Comparison of ENCODE assay signal across 7 mouse cellular contexts in genomic region chr16:33058656-33059055, GRCm38 (mm10). TPM values are rescaled to one million over a fixed set of nuclear protein-coding genes. Genes with fewer than 3 reads are reported as not detected.
DNase-seq lines count a peak whose midpoint lies in the region; ATAC-seq and TF ChIP-seq lines count a peak whose summit lies in the region.
"Not testable (repeated sequence)": the region's sequence is repeated elsewhere in the genome, so short reads cannot be mapped to it uniquely, and the experiment has no call there.

No protein-coding gene starts in this region.

- H3K4me1 ChIP-seq in G1E (ENCODE audit: insufficient read depth, low read depth, low read length): peaks cover 58% of the 10 kb centered on the region
- not testable (repeated sequence) for H3K4me1 ChIP-seq in embryonic fibroblast, embryonic 13.5 days (ENCODE audit: control insufficient read depth, insufficient read depth, low read length); intestine, postnatal 0 days (replicated peaks; ENCODE audit: control insufficient read depth, insufficient read depth, low read length); kidney, postnatal 0 days (replicated peaks; ENCODE audit: insufficient read depth, low read length)
- peaks cover 13% of the 10 kb centered on the region for H3K4me1 ChIP-seq in heart, embryonic 11.5 days (ENCODE audit: control insufficient read depth, insufficient read depth, low read length)
- peaks cover 47% of the 10 kb centered on the region for H3K4me1 ChIP-seq in liver, embryonic 15.5 days (replicated peaks)
- H3K4me1 ChIP-seq in midbrain, embryonic 13.5 days (replicated peaks): peaks cover 39% of the 10 kb centered on the region

- not testable (repeated sequence) for H3K9me3 ChIP-seq in G1E (replicated peaks); heart, embryonic 11.5 days (replicated peaks; ENCODE audit: control insufficient read depth, low read length); intestine, postnatal 0 days (ENCODE audit: control insufficient read depth); kidney, postnatal 0 days (replicated peaks; ENCODE audit: low read length); liver, embryonic 15.5 days (replicated peaks); midbrain, embryonic 13.5 days

- 91% methylated on average over 9 of the region's 9 CpGs for WGBS in heart, embryonic 11.5 days (ENCODE audit: insufficient replicate concordance)
- WGBS in intestine, postnatal 0 days: 74% methylated on average over 9 of the region's 9 CpGs
- WGBS in kidney, postnatal 0 days: 81% methylated on average over 9 of the region's 9 CpGs
- WGBS in liver, embryonic 15.5 days (ENCODE audit: insufficient replicate concordance): 79% methylated on average over 9 of the region's 9 CpGs
- WGBS in midbrain, embryonic 13.5 days: 93% methylated on average over 9 of the region's 9 CpGs

- H3K27me3 ChIP-seq in G1E (ENCODE audit: insufficient read depth, low read length); heart, embryonic 11.5 days (ENCODE audit: control insufficient read depth, insufficient read depth, low read length); intestine, postnatal 0 days (replicated peaks; ENCODE audit: control insufficient read depth, insufficient read depth, low read length); kidney, postnatal 0 days (ENCODE audit: insufficient read depth, low read length); liver, embryonic 15.5 days; midbrain, embryonic 13.5 days: not testable (repeated sequence)

- DNase-seq in G1E (ENCODE audit: low spot score); kidney, postnatal 0 days (ENCODE audit: low spot score): not testable (repeated sequence)

- not testable (repeated sequence) for H3K9ac ChIP-seq in heart, embryonic 11.5 days (ENCODE audit: low read depth, low read length); intestine, postnatal 0 days (ENCODE audit: low read depth, low read length); liver, embryonic 15.5 days; midbrain, embryonic 13.5 days (replicated peaks)
- 0 out of 2 replicates have a peak overlapping the region, but pooled peaks have one; percentile 44 for H3K9ac ChIP-seq in kidney, postnatal 0 days (ENCODE audit: low read depth, low read length)

- not testable (repeated sequence) for ATAC-seq in G1E (ENCODE audit: extremely low read depth, insufficient number of reproducible peaks, low FRiP score, poor library complexity, severe bottlenecking); heart, embryonic 11.5 days (replicated peaks; ENCODE audit: insufficient number of reproducible peaks, low FRiP score, low TSS enrichment); intestine, postnatal 0 days; kidney, postnatal 0 days (replicated peaks; ENCODE audit: low FRiP score, low read depth); liver, embryonic 15.5 days (ENCODE audit: insufficient read depth); midbrain, embryonic 13.5 days

- peaks cover 35% of the 10 kb centered on the region for H3K36me3 ChIP-seq in G1E (replicated peaks)
- H3K36me3 ChIP-seq in heart, embryonic 11.5 days (ENCODE audit: control insufficient read depth, insufficient read depth, low read length): peaks cover 21% of the 10 kb centered on the region
- peaks cover 28% of the 10 kb centered on the region for H3K36me3 ChIP-seq in intestine, postnatal 0 days (ENCODE audit: control insufficient read depth, insufficient read depth)
- peaks cover 24% of the 10 kb centered on the region for H3K36me3 ChIP-seq in kidney, postnatal 0 days (ENCODE audit: insufficient read depth, low read length)
- peaks cover 33% of the 10 kb centered on the region for H3K36me3 ChIP-seq in liver, embryonic 15.5 days (replicated peaks)
- peaks cover 30% of the 10 kb centered on the region for H3K36me3 ChIP-seq in midbrain, embryonic 13.5 days

- H3K4me3 ChIP-seq in G1E (ENCODE audit: low read depth, low read length): peak overlapping the region; percentile 95
- H3K4me3 ChIP-seq in embryonic fibroblast, embryonic 13.5 days (ENCODE audit: insufficient read depth, low read length): peak overlapping the region; percentile 83
- peak overlapping the region; percentile 94; the same call in 1 of the 2 replicates for H3K4me3 ChIP-seq in heart, embryonic 11.5 days (ENCODE audit: low read depth, low read length)
- H3K4me3 ChIP-seq in intestine, postnatal 0 days (ENCODE audit: low read depth, low read length); kidney, postnatal 0 days (replicated peaks; ENCODE audit: low read depth, low read length): not testable (repeated sequence)
- H3K4me3 ChIP-seq in liver, embryonic 15.5 days (replicated peaks): peak overlapping the region; percentile 85; the same call in 1 of the 2 replicates
- peak overlapping the region; percentile 95; the same call in 1 of the 2 replicates for H3K4me3 ChIP-seq in midbrain, embryonic 13.5 days (replicated peaks)

- not testable (repeated sequence) for TF ChIP-seq CTCF in G1E (IDR thresholded peaks at IDR 0.05; ENCODE audit: low read depth, low read length); embryonic fibroblast, embryonic 13.5 days (IDR thresholded peaks at IDR 0.05; ENCODE audit: borderline replicate concordance, insufficient read depth, low read length); intestine, postnatal 0 days (IDR thresholded peaks at IDR 0.05; ENCODE audit: low read depth); kidney, postnatal 0 days (IDR thresholded peaks at IDR 0.05; ENCODE audit: low read depth)

- TF ChIP-seq POLR2A in embryonic fibroblast, embryonic 13.5 days (IDR thresholded peaks at IDR 0.05; ENCODE audit: low read depth, low read length): not testable (repeated sequence)

- not testable (repeated sequence) for H3K27ac ChIP-seq in embryonic fibroblast, embryonic 13.5 days (ENCODE audit: insufficient read depth, low read length); heart, embryonic 11.5 days (ENCODE audit: low read depth, low read length); kidney, postnatal 0 days; liver, embryonic 15.5 days (replicated peaks); midbrain, embryonic 13.5 days
- H3K27ac ChIP-seq in intestine, postnatal 0 days (ENCODE audit: low read depth, low read length): peak overlapping the region; percentile 41; the same call in 1 of the 2 replicates

- H3K4me2 ChIP-seq in heart, embryonic 11.5 days; intestine, postnatal 0 days (replicated peaks; ENCODE audit: low read depth); kidney, postnatal 0 days (ENCODE audit: low read length): not testable (repeated sequence)
- peak overlapping the region; percentile 73 for H3K4me2 ChIP-seq in liver, embryonic 15.5 days
- 0 out of 2 replicates have a peak overlapping the region, but pooled peaks have one; percentile 63 for H3K4me2 ChIP-seq in midbrain, embryonic 13.5 days (replicated peaks)

RNA-seq across cellular contexts. Expression of gene Rpl35a, which starts 2.4 kb away (rescaled TPM):
- total RNA-seq in G1E (2014; fragmentation: Nextera tagmentation) (632 and 642 TPM in 2 replicates), G1E (2017) (1,492 and 1,659 TPM in 2 replicates)
- polyA plus RNA-seq in G1E (2012): 133 and 159 TPM in 2 replicates
- polyA plus RNA-seq in embryonic fibroblast, embryonic 13.5 days (2011; ENCODE audit: insufficient read length, low read depth, missing spikeins): 1,034 and 1,147 TPM in 2 replicates
- polyA plus RNA-seq in heart, embryonic 11.5 days (2014; fragmentation: Nextera tagmentation; extraction: Ambion mirVana): 744 and 805 TPM in 2 replicates
- polyA plus RNA-seq in intestine, postnatal 0 days (2015; fragmentation: Nextera tagmentation; extraction: Ambion mirVana): 613 and 645 TPM in 2 replicates
- 1,032 and 1,181 TPM in 2 replicates for polyA plus RNA-seq in kidney, postnatal 0 days (2015; fragmentation: Nextera tagmentation; extraction: Ambion mirVana)
- polyA plus RNA-seq in liver, embryonic 15.5 days (2015; fragmentation: Nextera tagmentation; extraction: Ambion mirVana): 445 and 520 TPM in 2 replicates
- 592 and 613 TPM in 2 replicates for polyA plus RNA-seq in midbrain, embryonic 13.5 days (2015; fragmentation: Nextera tagmentation; extraction: Ambion mirVana)

RNA-seq across cellular contexts. Expression of gene Iqcg, which starts 2.6 kb away (rescaled TPM):
- total RNA-seq in G1E (2014; fragmentation: Nextera tagmentation) (1.1 and 1.5 TPM in 2 replicates), G1E (2017) (0.98 and 1.5 TPM in 2 replicates)
- polyA plus RNA-seq in G1E (2012): 2.1 and 2.6 TPM in 2 replicates
- polyA plus RNA-seq in embryonic fibroblast, embryonic 13.5 days (2011; ENCODE audit: insufficient read length, low read depth, missing spikeins): 1.4 and 2.1 TPM in 2 replicates
- 1.7 and 1.9 TPM in 2 replicates for polyA plus RNA-seq in heart, embryonic 11.5 days (2014; fragmentation: Nextera tagmentation; extraction: Ambion mirVana)
- 2.1 and 2.4 TPM in 2 replicates for polyA plus RNA-seq in intestine, postnatal 0 days (2015; fragmentation: Nextera tagmentation; extraction: Ambion mirVana)
- polyA plus RNA-seq in kidney, postnatal 0 days (2015; fragmentation: Nextera tagmentation; extraction: Ambion mirVana): 5.4 and 6.1 TPM in 2 replicates
- polyA plus RNA-seq in liver, embryonic 15.5 days (2015; fragmentation: Nextera tagmentation; extraction: Ambion mirVana): 0.73 and 0.94 TPM in 2 replicates
- 5.7 and 5.9 TPM in 2 replicates for polyA plus RNA-seq in midbrain, embryonic 13.5 days (2015; fragmentation: Nextera tagmentation; extraction: Ambion mirVana)

RNA-seq across cellular contexts. Expression of gene Lmln, which starts 3.7 kb away (rescaled TPM):
- total RNA-seq in G1E (2014; fragmentation: Nextera tagmentation) (1.8 and 3.4 TPM in 2 replicates), G1E (2017) (3.1 and 3.2 TPM in 2 replicates)
- polyA plus RNA-seq in G1E (2012): 0.21 and 0.57 TPM in 2 replicates
- polyA plus RNA-seq in embryonic fibroblast, embryonic 13.5 days (2011; ENCODE audit: insufficient read length, low read depth, missing spikeins): 1.9 and 2.4 TPM in 2 replicates
- polyA plus RNA-seq in heart, embryonic 11.5 days (2014; fragmentation: Nextera tagmentation; extraction: Ambion mirVana): 3.3 and 3.6 TPM in 2 replicates
- 0.72 and 0.99 TPM in 2 replicates for polyA plus RNA-seq in intestine, postnatal 0 days (2015; fragmentation: Nextera tagmentation; extraction: Ambion mirVana)
- polyA plus RNA-seq in kidney, postnatal 0 days (2015; fragmentation: Nextera tagmentation; extraction: Ambion mirVana): 0.95 and 2.2 TPM in 2 replicates
- 0.63 and 0.77 TPM in 2 replicates for polyA plus RNA-seq in liver, embryonic 15.5 days (2015; fragmentation: Nextera tagmentation; extraction: Ambion mirVana)
- 4.4 and 5.3 TPM in 2 replicates for polyA plus RNA-seq in midbrain, embryonic 13.5 days (2015; fragmentation: Nextera tagmentation; extraction: Ambion mirVana)
